Mouse (Mus musculus) neural tube, embryonic 10.5 days (tissue): ENCODE measurements at regions not wholly inside any gene's neighbourhood (a gene's known extent, or its start where the extent isn't known, plus 50 kb on each side); places are given as distances from the start of the nearest gene placed in this dataset.

Source experiments
- DNase-seq: peaks from one replicate; pipeline ENCODE4 v3.0.0-alpha.2; 2017; ENCODE audit warnings: low spot score; ENCODE audit errors: extremely low spot score

DNA sequence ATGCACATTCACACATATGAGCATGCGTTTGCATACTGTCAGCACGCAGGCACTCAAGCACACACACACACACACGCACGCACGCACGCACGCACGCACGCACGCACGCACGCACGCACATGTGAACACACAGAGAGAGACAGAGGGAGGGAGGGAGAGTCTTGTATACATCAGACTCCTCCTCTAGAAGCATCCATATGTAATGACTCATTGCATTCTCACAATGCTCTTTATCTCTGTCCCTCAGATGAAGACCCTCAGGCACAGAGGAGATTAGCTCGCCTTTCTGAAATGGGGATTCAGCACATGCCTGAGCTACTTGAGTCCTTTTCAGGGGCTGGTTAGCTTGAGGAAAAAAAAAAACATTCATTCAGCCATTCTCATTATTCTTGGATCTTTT is 79.6 kb upstream of the 1700025G04Rik start:
- DNase-seq = no peak

DNA sequence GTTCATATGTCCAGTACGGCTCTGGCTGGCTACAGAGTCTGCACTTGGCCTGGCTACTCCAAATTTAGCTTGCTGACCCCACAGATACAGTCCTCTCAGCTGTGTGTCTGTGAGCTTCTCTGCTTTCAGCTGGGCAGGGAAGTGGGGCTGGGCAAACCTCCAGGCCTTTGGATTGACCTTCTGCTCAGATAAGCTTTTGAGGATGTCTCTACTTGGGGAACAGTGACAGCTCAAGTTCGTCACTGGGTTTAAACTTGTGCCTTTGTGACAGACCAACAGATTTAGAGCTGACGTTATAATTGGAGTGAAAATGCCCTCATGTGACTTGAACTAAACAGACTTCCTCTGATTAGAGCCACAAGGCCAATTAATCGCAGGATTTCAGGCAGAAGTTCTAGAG is 78.4 kb upstream of the 1700025G04Rik start:
- no peak for DNase-seq

DNA sequence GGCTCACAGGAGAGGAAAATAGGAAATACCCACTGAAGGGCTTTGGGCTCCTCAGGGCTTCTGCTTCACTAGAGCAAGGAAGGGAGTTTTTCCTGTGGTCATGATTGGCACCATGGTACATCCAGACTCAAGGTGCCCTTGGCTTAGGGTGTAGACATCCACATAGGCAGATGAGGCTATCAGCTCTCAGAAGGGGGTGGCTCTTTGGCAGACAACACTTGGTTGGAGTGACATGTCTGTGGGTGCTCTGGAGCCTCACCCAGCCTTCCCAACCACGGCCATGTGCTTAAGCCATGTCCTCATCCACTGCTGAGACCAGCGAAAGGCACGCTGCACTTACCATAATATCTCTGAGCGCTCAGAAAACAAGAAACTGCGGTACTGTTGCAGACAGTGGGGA is 77.8 kb upstream of the 1700025G04Rik start:
- no peak for DNase-seq

DNA sequence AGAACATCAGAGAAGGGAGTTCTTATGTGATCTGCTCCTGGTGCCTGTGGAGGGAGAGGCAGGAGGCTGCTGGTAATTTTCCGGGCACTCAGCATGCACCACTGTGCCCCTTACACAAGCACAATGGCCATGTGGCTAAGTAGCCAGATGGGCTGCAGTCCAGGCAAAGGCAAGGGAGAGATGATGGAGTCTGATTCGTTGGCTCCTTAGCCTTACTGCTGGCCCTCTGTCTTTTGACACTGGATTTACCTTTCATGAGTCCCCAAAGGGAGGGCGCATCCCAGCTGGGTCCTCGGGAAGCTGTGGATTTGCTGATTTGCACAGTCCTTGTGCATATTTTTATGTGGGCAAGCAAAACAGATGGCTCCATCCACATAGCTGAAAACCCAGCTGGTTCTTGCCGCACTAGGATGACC is 75.6 kb upstream of the 1700025G04Rik start:
- DNase-seq = peak; percentile 41

DNA sequence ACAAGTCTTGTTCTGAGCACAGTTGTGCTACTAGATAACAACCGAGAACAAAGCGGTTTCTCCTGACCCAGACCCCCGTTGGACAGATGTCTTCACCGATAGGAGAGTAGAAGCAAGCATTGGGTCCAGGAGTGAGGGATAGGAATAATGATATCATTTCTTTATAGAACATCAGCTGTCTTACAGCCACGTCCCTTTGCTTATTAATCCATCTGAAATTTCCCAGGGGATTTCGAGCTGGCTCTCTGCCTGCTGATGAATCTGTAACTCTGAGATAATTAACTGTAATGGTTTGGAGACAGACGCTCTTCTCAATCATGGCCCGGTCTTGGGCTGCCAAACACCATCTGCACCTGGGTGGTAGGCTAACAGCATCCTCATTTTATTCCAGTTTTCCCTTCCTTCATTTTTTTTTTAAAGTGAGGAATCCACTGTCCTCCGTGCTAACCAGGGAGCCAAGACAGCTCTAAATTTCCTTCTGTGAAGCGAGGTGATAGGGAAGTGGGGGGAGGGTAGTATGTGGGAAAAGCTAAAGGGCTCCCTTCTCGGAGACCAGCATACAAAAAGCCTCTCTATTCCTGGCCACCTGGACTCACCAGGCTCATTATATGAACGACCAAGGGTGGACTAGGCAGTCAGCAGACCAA is 75.0 kb upstream of the 1700025G04Rik start:
- no peak for DNase-seq

DNA sequence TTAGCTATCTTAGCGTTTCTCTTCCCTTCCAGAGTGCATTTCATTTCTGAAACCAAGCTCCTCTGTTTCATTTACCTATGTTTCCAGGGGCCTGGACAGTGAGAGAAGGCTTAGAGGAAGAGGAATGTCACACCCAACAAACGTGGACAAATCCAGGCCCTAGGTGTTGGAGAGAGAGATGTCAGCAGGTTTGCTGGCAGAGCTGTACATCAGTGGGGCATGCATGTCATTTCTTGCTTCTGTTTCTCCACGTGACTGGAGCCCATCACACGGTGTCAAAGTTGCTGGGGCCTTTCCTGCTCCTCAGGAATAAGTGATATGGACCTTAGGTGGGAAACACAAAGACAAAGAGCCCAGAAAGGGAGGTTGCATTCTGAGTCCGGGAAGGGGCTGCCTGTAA is 74.3 kb upstream of the 1700025G04Rik start:
- DNase-seq = no peak

DNA sequence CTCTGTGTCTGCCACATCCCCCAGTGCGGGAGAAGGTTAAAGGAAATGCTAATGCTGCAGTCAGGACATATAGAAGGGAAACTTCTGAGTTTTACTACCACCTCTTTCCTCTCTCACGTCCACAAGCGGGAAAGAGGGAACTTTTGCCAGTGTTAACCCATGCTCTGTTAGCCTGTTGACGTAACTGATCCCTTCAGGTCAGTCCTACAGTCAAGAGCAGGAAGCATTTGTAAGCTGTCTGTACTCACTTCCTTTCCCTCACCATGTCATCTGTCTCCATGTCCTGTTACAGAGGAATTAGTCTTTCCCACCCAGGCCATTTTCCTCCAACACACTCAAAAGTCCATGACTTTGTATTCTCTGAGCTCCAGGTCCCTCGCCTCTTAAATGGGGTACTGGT is 62.5 kb upstream of the 1700025G04Rik start:
- no peak for DNase-seq

DNA sequence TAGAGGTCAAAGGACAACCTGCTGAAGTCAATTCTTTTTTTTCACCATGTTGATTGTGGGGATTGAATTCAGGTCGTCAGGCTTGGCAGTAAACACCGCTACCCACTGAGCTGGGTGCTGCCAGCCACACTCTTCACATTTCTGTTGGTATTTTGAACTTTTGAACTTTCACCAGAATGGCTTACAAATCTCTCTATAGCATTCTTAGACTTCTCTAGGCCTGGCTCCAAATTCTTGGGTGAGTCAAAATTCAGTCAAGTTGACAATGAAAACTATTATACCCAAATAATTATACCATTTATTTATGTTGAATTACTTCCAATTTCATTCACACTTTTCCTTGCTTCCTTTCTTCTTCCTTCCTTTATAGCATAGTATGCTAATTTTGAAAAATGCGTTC is 58.8 kb upstream of the 1700025G04Rik start:
- no peak for DNase-seq

DNA sequence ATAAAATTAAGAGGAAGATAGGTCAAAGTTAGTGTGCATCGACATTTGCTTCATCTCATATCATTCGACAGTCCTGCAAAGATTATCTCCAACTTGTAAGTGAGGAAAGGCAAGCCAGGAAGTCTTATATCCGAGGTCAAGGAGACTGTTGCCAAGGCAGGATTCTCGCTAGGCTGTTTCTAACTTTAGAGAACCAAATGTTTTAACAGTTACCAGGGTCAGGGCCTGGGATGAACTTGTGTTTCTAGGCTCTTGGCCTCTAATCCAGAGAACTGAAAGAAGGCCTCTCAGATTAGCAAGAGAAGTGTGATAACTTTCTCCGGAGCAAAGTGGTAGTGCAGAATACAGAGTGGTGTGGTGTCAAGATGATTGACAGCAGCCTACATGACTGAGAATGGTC is 50.2 kb upstream of the 1700025G04Rik start:
- DNase-seq = no peak
